Comparison of ENCODE assay signal across 10 mouse cellular contexts in genomic region chr7:24642491-24642890, GRCm38 (mm10). TPM values are rescaled to one million over a fixed set of nuclear protein-coding genes. Genes with fewer than 3 reads are reported as not detected.
DNase-seq lines count a peak whose midpoint lies in the region; ATAC-seq and TF ChIP-seq lines count a peak whose summit lies in the region.
"Had no signal": no experiment of that assay in that cellular context is flagged by ENCODE, and none has a peak within 500 bp of the region (broad histone marks: within the 10 kb centered on the region; RNA-seq: fewer than 3 reads in every experiment).

No protein-coding gene starts in this region.

- WGBS in kidney, embryonic 16.5 days, result 9% methylated on average over 9 of the region's 9 CpGs
- 8% methylated on average over 9 of the region's 9 CpGs for WGBS in lung, adult 2 months

- no peak for ATAC-seq in kidney, embryonic 16.5 days (ENCODE audit: low FRiP score, low TSS enrichment)

- TF ChIP-seq CTCF in lung, adult 2 months (IDR thresholded peaks at IDR 0.05; ENCODE audit: insufficient read depth, low read length), result peak; percentile 69

- peaks cover 39% of the 10 kb centered on the region for H3K27me3 ChIP-seq in kidney, embryonic 16.5 days (ENCODE audit: insufficient read depth, low read length)

- no peak overlapping the region for H3K4me3 ChIP-seq in kidney, embryonic 16.5 days (ENCODE audit: low read length)
- no peak overlapping the region for H3K4me3 ChIP-seq in lung, adult 2 months (replicated peaks; ENCODE audit: extremely low read depth, low read depth, low read length)
- H3K4me3 ChIP-seq: midbrain, embryonic 12.5 days had no signal

- H3K36me3 ChIP-seq in kidney, embryonic 16.5 days (ENCODE audit: insufficient read depth, low read length), result no peaks in the 10 kb centered on the region
- H3K36me3 ChIP-seq: midbrain, embryonic 12.5 days had no signal

- peak; percentile 53 for DNase-seq in kidney, adult 11 months
- peak; percentile 49 for DNase-seq in MEL-GATA-1-ER (ENCODE audit: extremely low read depth, low read depth)
- DNase-seq in c-Kit-positive CD71-positive TER-119-positive erythroid progenitor cells, embryonic 14.5 days (ENCODE audit: low spot score), result peak; percentile 59
- peak; percentile 37 to 56 for DNase-seq in heart, postnatal 36 days
- peak; percentile 33 for DNase-seq in lung, adult 2 months
- peak; percentile 34 for DNase-seq in skeletal muscle tissue, adult 2 months (ENCODE audit: low read depth, low spot score)
- no peak for DNase-seq in urinary bladder, postnatal 10 days (ENCODE audit: low spot score)

- intact Hi-C loops in heart, postnatal 36 days (cut with DNase I), result no loop called here

- no peak overlapping the region for H3K27ac ChIP-seq in kidney, embryonic 16.5 days (ENCODE audit: low read length)
- H3K27ac ChIP-seq: midbrain, embryonic 12.5 days had no signal

- H3K4me2 ChIP-seq in kidney, embryonic 16.5 days (replicated peaks; ENCODE audit: low read depth, low read length), result no peak overlapping the region
- H3K4me2 ChIP-seq: midbrain, embryonic 12.5 days had no signal

- no peaks in the 10 kb centered on the region for H3K9me3 ChIP-seq in kidney, embryonic 16.5 days (ENCODE audit: low read length)
- H3K9me3 ChIP-seq: midbrain, embryonic 12.5 days had no signal

- no peak overlapping the region for H3K9ac ChIP-seq in kidney, embryonic 16.5 days (replicated peaks; ENCODE audit: low read length)
- H3K9ac ChIP-seq: midbrain, embryonic 12.5 days had no signal

- no peak for TF ChIP-seq POLR2A in lung, adult 2 months (IDR thresholded peaks at IDR 0.05; ENCODE audit: borderline replicate concordance, extremely low read depth, low read depth, low read length)

- H3K4me1 ChIP-seq in kidney, embryonic 16.5 days (ENCODE audit: insufficient read depth, low read length), result peaks cover 10% of the 10 kb centered on the region; the same call in 1 of the 2 replicates
- 0 out of 2 replicates have a peak, but pooled peaks cover 2% of the 10 kb centered on the region for H3K4me1 ChIP-seq in lung, adult 2 months (ENCODE audit: control insufficient read depth, insufficient read depth, low read length)

RNA-seq across cellular contexts. Expression of gene Lypd3, which starts 6.1 kb away (rescaled TPM):
- polyA plus RNA-seq in kidney, embryonic 16.5 days (2015; fragmentation: Nextera tagmentation; extraction: Ambion mirVana), result 0.75 and 1.0 TPM in 2 replicates
- total RNA-seq in heart, postnatal 36 days (2021), result not detected
- polyA plus RNA-seq in lung, adult 2 months (2012; rRNA removed), result 0.07 and 63.0 TPM in 2 replicates
- total RNA-seq: gastrocnemius, postnatal 36 days had no signal

RNA-seq across cellular contexts. Expression of gene Phldb3, which starts 31.9 kb away (rescaled TPM):
- 0.14 and 0.22 TPM in 2 replicates for polyA plus RNA-seq in kidney, embryonic 16.5 days (2015; fragmentation: Nextera tagmentation; extraction: Ambion mirVana)
- total RNA-seq in heart, postnatal 36 days (2021), result under 1 TPM; 0.36 to 0.89 TPM
- polyA plus RNA-seq in lung, adult 2 months (2012; rRNA removed), result 3.6 and 5.9 TPM in 2 replicates
- polyA plus RNA-seq: midbrain, embryonic 12.5 days had no signal

RNA-seq across cellular contexts. Expression of gene Tex101, which starts 34.0 kb away (rescaled TPM):
- polyA plus RNA-seq in kidney, embryonic 16.5 days (2015; fragmentation: Nextera tagmentation; extraction: Ambion mirVana), result 0.20 TPM in 1 of 2 replicates, not detected in the other
- total RNA-seq in heart, postnatal 36 days (2021), result not detected
- polyA plus RNA-seq in lung, adult 2 months (2012; rRNA removed), result 0.18 TPM in 1 of 2 replicates, not detected in the other
- total RNA-seq: gastrocnemius, postnatal 36 days had no signal
- polyA plus RNA-seq: midbrain, embryonic 12.5 days had no signal

RNA-seq across cellular contexts. Expression of gene Zfp575, which starts 55.0 kb away (rescaled TPM):
- polyA plus RNA-seq in kidney, embryonic 16.5 days (2015; fragmentation: Nextera tagmentation; extraction: Ambion mirVana), result 3.8 and 3.9 TPM in 2 replicates
- under 1 TPM; 0.08 to 0.11 TPM for total RNA-seq in heart, postnatal 36 days (2021)
- polyA plus RNA-seq in lung, adult 2 months (2012; rRNA removed), result 0.16 and 0.27 TPM in 2 replicates

RNA-seq across cellular contexts. Expression of gene Ethe1, which starts 55.1 kb away (rescaled TPM):
- polyA plus RNA-seq in kidney, embryonic 16.5 days (2015; fragmentation: Nextera tagmentation; extraction: Ambion mirVana), result 53.0 and 55.2 TPM in 2 replicates
- total RNA-seq in heart, postnatal 36 days (2021), result 10 to 100 TPM; 52.9 to 56.5 TPM
- polyA plus RNA-seq in lung, adult 2 months (2012; rRNA removed), result 20.2 and 24.5 TPM in 2 replicates
